ENCODE assay signal across 18 mouse cellular contexts in genomic region chr4:103630177-103630576, GRCm38 (mm10). TPM values are rescaled to one million over a fixed set of nuclear protein-coding genes. Genes with fewer than 3 reads are reported as not detected.
"Had no signal": no experiment of that assay in that cellular context is flagged by ENCODE, and none has a peak within 500 bp of the region (broad histone marks: within the 10 kb centered on the region; RNA-seq: fewer than 3 reads in every experiment).

No protein-coding gene starts in this region.

- H3K9me3 ChIP-seq: limb, embryonic 12.5 days; liver, embryonic 13.5 days; lung, embryonic 15.5 days; midbrain, embryonic 15.5 days; neural tube, embryonic 12.5 days; stomach, embryonic 15.5 days had no signal

- H3K9ac ChIP-seq: limb, embryonic 12.5 days; liver, embryonic 13.5 days; liver, postnatal 0 days; lung, embryonic 15.5 days; midbrain, embryonic 15.5 days; neural tube, embryonic 12.5 days; stomach, embryonic 15.5 days had no signal

- H3K4me2 ChIP-seq: limb, embryonic 12.5 days; liver, embryonic 13.5 days; lung, embryonic 15.5 days; midbrain, embryonic 11.5 days; midbrain, embryonic 15.5 days; neural tube, embryonic 12.5 days; stomach, embryonic 15.5 days had no signal

- H3K4me3 ChIP-seq: limb, embryonic 12.5 days; liver, embryonic 13.5 days; lung, embryonic 15.5 days; megakaryocyte, embryonic 14.5 days; midbrain, embryonic 15.5 days; neural tube, embryonic 12.5 days; stomach, embryonic 15.5 days had no signal

- H3K27me3 ChIP-seq: limb, embryonic 12.5 days; liver, embryonic 13.5 days; lung, embryonic 15.5 days; megakaryocyte, embryonic 14.5 days; midbrain, embryonic 15.5 days; neural tube, embryonic 12.5 days; stomach, embryonic 15.5 days had no signal

- ATAC-seq: intestine, embryonic 16.5 days; liver, postnatal 0 days; midbrain, embryonic 15.5 days had no signal

- H3K36me3 ChIP-seq: limb, embryonic 12.5 days; liver, embryonic 13.5 days; lung, embryonic 15.5 days; midbrain, embryonic 15.5 days; neural tube, embryonic 12.5 days; stomach, embryonic 15.5 days had no signal

- H3K27ac ChIP-seq: limb, embryonic 12.5 days; liver, embryonic 13.5 days; lung, embryonic 15.5 days; macrophage; midbrain, embryonic 15.5 days; neural tube, embryonic 12.5 days; stomach, embryonic 15.5 days had no signal

- H3K4me1 ChIP-seq: liver, embryonic 13.5 days; lung, embryonic 15.5 days; megakaryocyte, embryonic 14.5 days; neural tube, embryonic 12.5 days; stomach, embryonic 15.5 days had no signal

- DNase-seq: kidney, adult 2 months; kidney, postnatal 25 days; liver; liver, embryonic 13.5 days; liver, postnatal 0 days; lung, postnatal 14 days; thymus, postnatal 36 days had no signal

RNA-seq across cellular contexts. Expression of gene Dab1, which starts 11.0 kb away (rescaled TPM):
- total RNA-seq: monocyte, adult 5-6 weeks; neutrophil, adult 5-6 weeks had no signal
- polyA plus RNA-seq: macrophage had no signal
